Mouse (Mus musculus): Measurements from ENCODE around the gene Gm12258. TPM values are rescaled to one million over a fixed set of nuclear protein-coding genes. Genes with fewer than 3 reads are reported as not detected.
"Not testable (repeated sequence)": the region's sequence is repeated elsewhere in the genome, so short reads cannot be mapped to it uniquely, and the experiment has no call there.

Gene Gm12258
- polyA plus RNA-seq (2012) = 0.01 TPM in 1 of 2 replicates, not detected in the other

DNA sequence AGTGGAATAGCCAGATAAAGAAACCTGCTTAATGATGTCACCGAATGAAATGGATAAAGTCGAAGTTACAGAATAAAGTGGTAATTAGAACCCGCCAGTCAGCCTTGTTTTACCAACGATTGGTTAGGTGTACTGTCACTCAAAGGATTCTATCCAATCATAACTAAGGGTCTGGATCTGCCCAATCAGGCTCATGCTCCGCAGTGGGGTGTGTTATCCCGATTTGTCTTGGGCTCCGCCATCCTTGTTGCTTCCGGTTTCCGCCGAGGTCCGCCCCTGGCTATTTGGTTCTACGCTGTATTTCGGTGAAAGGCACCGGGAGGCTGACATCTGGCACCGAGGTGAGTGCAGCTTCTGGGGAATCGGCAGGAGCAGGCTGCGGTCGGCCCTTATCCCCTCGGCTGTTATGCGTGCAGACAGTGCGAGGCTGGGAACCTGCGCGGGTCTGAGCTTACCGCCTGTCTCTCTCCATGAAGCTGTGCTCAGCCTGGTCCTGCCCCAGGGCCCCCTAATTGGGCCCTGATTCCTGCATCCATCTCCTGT lies at the start of gene Gm12258:
TSS of gene Gm12258 (plus strand) at position 240 of the 543 bp plus-strand sequence.
- Histone ChIP-seq H3K36me3 (ENCODE audit: control insufficient read depth) (peaks cover 29% of the 10 kb centered on the region), H3K4me3 (replicated peaks) (peak within 1 kb of the TSS; percentile 80), H3K9me3 (ENCODE audit: control insufficient read depth, low read length) (no peaks in the 10 kb centered on the region), H3K4me1 (ENCODE audit: control insufficient read depth) (peaks cover 21% of the 10 kb centered on the region), H3K27me3 (ENCODE audit: control insufficient read depth) (no peaks in the 10 kb centered on the region)
- no peak for TF ChIP-seq GATA1 (IDR thresholded peaks at IDR 0.05; ENCODE audit: low read length)
- no peak for TF ChIP-seq TAL1 (IDR thresholded peaks at IDR 0.05; ENCODE audit: low read length)

- Histone ChIP-seq H3K27me3 (ENCODE audit: control insufficient read depth) (no peaks in the 10 kb centered on the region), H3K4me3 (replicated peaks) (no peak overlapping the region), H3K4me1 (ENCODE audit: control insufficient read depth) (peaks cover 2% of the 10 kb centered on the region), H3K36me3 (ENCODE audit: control insufficient read depth) (no peaks in the 10 kb centered on the region), H3K9me3 (ENCODE audit: control insufficient read depth, low read length) (no peaks in the 10 kb centered on the region)
- TF ChIP-seq TAL1 (IDR thresholded peaks at IDR 0.05; ENCODE audit: low read length) (no peak), GATA1 (IDR thresholded peaks at IDR 0.05; ENCODE audit: low read length) (no peak)
These were observed 47.2 kb upstream of the Gm12258 start for GRCm38 (mm10) chr11:58799747-58800146.

- Histone ChIP-seq H3K9me3 (ENCODE audit: control insufficient read depth, low read length) (no peaks in the 10 kb centered on the region), H3K27me3 (ENCODE audit: control insufficient read depth) (no peaks in the 10 kb centered on the region), H3K4me1 (ENCODE audit: control insufficient read depth) (peaks cover 7% of the 10 kb centered on the region), H3K36me3 (ENCODE audit: control insufficient read depth) (no peaks in the 10 kb centered on the region), H3K4me3 (replicated peaks) (no peak within 1 kb of the TSS)
- TF ChIP-seq TAL1 (IDR thresholded peaks at IDR 0.05; ENCODE audit: low read length) (no peak), GATA1 (IDR thresholded peaks at IDR 0.05; ENCODE audit: low read length) (no peak)
These were observed 45.3 kb upstream of the Gm12258 start, which contains the start of gene Fam183b for GRCm38 (mm10) chr11:58801558-58802228. Gene Fam183b, minus strand, starts transcription at chr11:58801960.

DNA sequence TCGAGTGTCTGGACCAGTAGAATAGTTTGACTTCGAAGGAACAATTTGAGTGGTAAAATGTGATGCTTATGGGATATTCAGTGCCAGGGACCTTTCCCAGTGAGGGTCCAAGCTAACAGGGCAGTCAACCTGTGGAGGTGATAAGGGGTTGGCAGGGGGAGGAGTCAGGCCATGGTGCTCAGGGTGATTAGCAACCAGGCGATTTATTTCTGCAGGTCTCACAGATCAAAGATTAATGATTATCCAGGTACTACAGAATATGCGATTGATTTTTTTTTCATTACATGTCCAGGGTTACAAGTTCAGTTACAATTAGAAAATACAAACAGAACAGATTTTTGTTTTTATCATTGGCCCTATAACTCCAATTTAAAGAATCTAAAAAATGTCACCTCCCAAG lies 43.1 kb upstream of the Gm12258 start:
- peaks cover 7% of the 10 kb centered on the region for H3K4me1 ChIP-seq (ENCODE audit: control insufficient read depth)

GRCm38 (mm10) chr11:58804393-58804792 lies 42.6 kb upstream of the Gm12258 start:
- TF ChIP-seq GATA1 (IDR thresholded peaks at IDR 0.05; ENCODE audit: low read length) (no peak), TAL1 (IDR thresholded peaks at IDR 0.05; ENCODE audit: low read length) (no peak)
- Histone ChIP-seq H3K4me3 (replicated peaks) (no peak overlapping the region), H3K36me3 (ENCODE audit: control insufficient read depth) (no peaks in the 10 kb centered on the region), H3K27me3 (ENCODE audit: control insufficient read depth) (no peaks in the 10 kb centered on the region), H3K4me1 (ENCODE audit: control insufficient read depth) (peaks cover 7% of the 10 kb centered on the region), H3K9me3 (ENCODE audit: control insufficient read depth, low read length) (no peaks in the 10 kb centered on the region)

More for the DNA sequence above, 43.1 kb upstream of the Gm12258 start:
- TF ChIP-seq TAL1 (IDR thresholded peaks at IDR 0.05; ENCODE audit: low read length) = no peak
- TF ChIP-seq GATA1 (IDR thresholded peaks at IDR 0.05; ENCODE audit: low read length) = no peak
- no peaks in the 10 kb centered on the region for H3K36me3 ChIP-seq (ENCODE audit: control insufficient read depth)
- no peaks in the 10 kb centered on the region for H3K9me3 ChIP-seq (ENCODE audit: control insufficient read depth, low read length)
- H3K4me3 ChIP-seq (replicated peaks) = no peak overlapping the region
- no peaks in the 10 kb centered on the region for H3K27me3 ChIP-seq (ENCODE audit: control insufficient read depth)

- no peaks in the 10 kb centered on the region for H3K36me3 ChIP-seq (ENCODE audit: control insufficient read depth)
- no peaks in the 10 kb centered on the region for H3K4me1 ChIP-seq (ENCODE audit: control insufficient read depth)
- TF ChIP-seq GATA1 (IDR thresholded peaks at IDR 0.05; ENCODE audit: low read length) = no peak
- no peak for TF ChIP-seq TAL1 (IDR thresholded peaks at IDR 0.05; ENCODE audit: low read length)
- no peaks in the 10 kb centered on the region for H3K9me3 ChIP-seq (ENCODE audit: control insufficient read depth, low read length)
- H3K27me3 ChIP-seq (ENCODE audit: control insufficient read depth) = no peaks in the 10 kb centered on the region
- no peak overlapping the region for H3K4me3 ChIP-seq (replicated peaks)
These were observed 35.0 kb upstream of the Gm12258 start for GRCm38 (mm10) chr11:58812001-58812400.

GRCm38 (mm10) chr11:58814700-58815099 lies 32.3 kb upstream of the Gm12258 start, which contains the start of gene Olfr313:
Gene Olfr313, plus strand, starts transcription at chr11:58815000.
- H3K4me3 ChIP-seq (replicated peaks); H3K9me3 ChIP-seq (ENCODE audit: control insufficient read depth, low read length); H3K4me1 ChIP-seq (ENCODE audit: control insufficient read depth); H3K36me3 ChIP-seq (ENCODE audit: control insufficient read depth); H3K27me3 ChIP-seq (ENCODE audit: control insufficient read depth): not testable (repeated sequence)

DNA sequence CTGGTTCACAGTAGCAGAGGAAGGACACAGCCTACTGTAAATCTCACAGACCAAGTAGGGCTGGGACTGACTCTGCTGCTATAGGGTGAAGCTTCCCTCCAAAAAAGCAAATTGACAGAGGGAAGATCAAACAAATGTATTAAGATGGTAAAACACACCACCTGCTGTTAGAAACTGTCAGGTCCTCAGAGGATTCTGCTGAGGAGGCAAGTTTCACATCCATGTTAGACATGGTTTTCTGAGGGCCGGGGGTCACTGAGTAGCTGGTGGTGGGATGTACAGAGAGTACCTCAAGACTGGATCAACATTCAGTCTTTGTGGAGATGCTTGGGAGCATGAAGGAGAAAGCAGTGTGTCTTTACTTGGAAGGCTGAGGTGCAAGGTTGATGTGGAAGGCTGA lies 31.3 kb upstream of the Gm12258 start:
- H3K36me3 ChIP-seq (ENCODE audit: control insufficient read depth) = no peaks in the 10 kb centered on the region
- TF ChIP-seq GATA1 (IDR thresholded peaks at IDR 0.05; ENCODE audit: low read length) = no peak
- no peak for TF ChIP-seq TAL1 (IDR thresholded peaks at IDR 0.05; ENCODE audit: low read length)
- no peaks in the 10 kb centered on the region for H3K4me1 ChIP-seq (ENCODE audit: control insufficient read depth)
- H3K27me3 ChIP-seq (ENCODE audit: control insufficient read depth) = no peaks in the 10 kb centered on the region
- no peaks in the 10 kb centered on the region for H3K9me3 ChIP-seq (ENCODE audit: control insufficient read depth, low read length)
- H3K4me3 ChIP-seq (replicated peaks) = no peak overlapping the region

GRCm38 (mm10) chr11:58828937-58829336 lies 18.0 kb upstream of the Gm12258 start, which contains the start of gene Olfr312:
Gene Olfr312, plus strand, starts transcription at chr11:58829237.
- H3K4me3 ChIP-seq (replicated peaks); H3K4me1 ChIP-seq (ENCODE audit: control insufficient read depth); H3K27me3 ChIP-seq (ENCODE audit: control insufficient read depth); H3K9me3 ChIP-seq (ENCODE audit: control insufficient read depth, low read length); H3K36me3 ChIP-seq (ENCODE audit: control insufficient read depth): not testable (repeated sequence)

All from erythroblast, embryonic 14.5 days (primary cell).